Mouse (Mus musculus): Measurements from ENCODE around the gene Erf. TPM values are rescaled to one million over a fixed set of nuclear protein-coding genes. Genes with fewer than 3 reads are reported as not detected.

The Erf gene
- polyA plus RNA-seq, 1 experiment from 2014 or later: 28.6 TPM

DNA sequence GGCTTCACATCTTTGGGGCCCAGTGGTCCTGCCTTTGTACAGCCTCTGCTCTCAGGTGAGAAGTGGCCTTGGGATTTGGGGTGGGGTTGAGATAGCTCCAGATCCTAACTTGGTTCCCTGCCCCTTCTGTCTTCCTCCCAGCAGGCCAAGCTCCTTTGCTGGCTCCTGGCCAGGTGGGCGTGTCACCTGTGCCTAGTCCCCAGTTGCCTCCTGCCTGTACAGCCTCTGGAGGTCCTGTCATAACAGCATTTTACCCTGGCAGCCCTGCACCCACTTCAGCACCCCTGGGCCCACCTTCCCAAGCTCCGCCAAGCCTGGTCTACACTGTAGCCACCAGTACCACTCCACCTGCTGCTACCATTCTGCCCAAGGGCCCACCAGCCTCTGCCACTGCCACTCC lies 40.4 kb upstream of the Erf start:
- no peak overlapping the region for H3K4me3 ChIP-seq (ENCODE audit: low read depth, low read length)
- no peak overlapping the region for H3K9ac ChIP-seq (ENCODE audit: low read length)
- H3K36me3 ChIP-seq (ENCODE audit: control insufficient read depth, insufficient read depth, low read length): peaks cover 68% of the 10 kb centered on the region
- H3K27me3 ChIP-seq (ENCODE audit: control insufficient read depth, insufficient read depth, low read length): no peaks in the 10 kb centered on the region
- no peak for DNase-seq (ENCODE audit: low spot score)
- WGBS: 91% methylated on average over 2 of the region's 2 CpGs
- no peak overlapping the region for H3K27ac ChIP-seq (replicated peaks; ENCODE audit: low read depth, low read length)
- no peak overlapping the region for H3K4me2 ChIP-seq (ENCODE audit: low read depth, severe bottlenecking)
- ATAC-seq (ENCODE audit: insufficient number of reproducible peaks, low FRiP score, low TSS enrichment, low read depth): no peak
- no peaks in the 10 kb centered on the region for H3K4me1 ChIP-seq (ENCODE audit: control insufficient read depth, insufficient read depth, low read length)
- H3K9me3 ChIP-seq (ENCODE audit: control insufficient read depth, low read length): no peaks in the 10 kb centered on the region

DNA sequence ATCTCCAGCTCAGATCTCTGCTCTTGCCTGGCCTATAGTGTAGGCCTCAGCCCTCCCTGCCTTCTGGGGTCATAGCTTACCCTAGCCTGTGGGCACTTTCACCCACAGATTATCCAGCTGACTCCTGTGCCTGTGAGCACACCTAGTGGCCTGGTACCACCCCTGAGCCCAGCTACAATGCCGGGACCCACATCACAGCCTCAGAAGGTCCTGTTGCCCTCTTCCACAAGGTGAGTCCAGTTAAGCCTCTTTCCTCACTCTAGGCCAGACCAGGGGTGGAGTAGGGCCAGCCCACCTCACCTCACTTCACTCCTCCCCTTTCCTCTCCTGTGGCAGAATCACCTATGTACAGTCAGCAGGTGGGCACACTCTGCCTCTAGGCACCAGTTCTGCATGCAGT lies 39.9 kb upstream of the Erf start:
- Histone ChIP-seq H3K27me3 (ENCODE audit: control insufficient read depth, insufficient read depth, low read length) (no peaks in the 10 kb centered on the region), H3K4me3 (ENCODE audit: low read depth, low read length) (no peak overlapping the region), H3K36me3 (ENCODE audit: control insufficient read depth, insufficient read depth, low read length) (peaks cover 71% of the 10 kb centered on the region), H3K27ac (replicated peaks; ENCODE audit: low read depth, low read length) (no peak overlapping the region), H3K9me3 (ENCODE audit: control insufficient read depth, low read length) (no peaks in the 10 kb centered on the region), H3K4me2 (ENCODE audit: low read depth, severe bottlenecking) (no peak overlapping the region), H3K9ac (ENCODE audit: low read length) (no peak overlapping the region), H3K4me1 (ENCODE audit: control insufficient read depth, insufficient read depth, low read length) (no peaks in the 10 kb centered on the region)
- WGBS: 79% methylated on average over 1 of the region's 1 CpGs
- ATAC-seq (ENCODE audit: insufficient number of reproducible peaks, low FRiP score, low TSS enrichment, low read depth): no peak
- DNase-seq (ENCODE audit: low spot score): no peak

DNA sequence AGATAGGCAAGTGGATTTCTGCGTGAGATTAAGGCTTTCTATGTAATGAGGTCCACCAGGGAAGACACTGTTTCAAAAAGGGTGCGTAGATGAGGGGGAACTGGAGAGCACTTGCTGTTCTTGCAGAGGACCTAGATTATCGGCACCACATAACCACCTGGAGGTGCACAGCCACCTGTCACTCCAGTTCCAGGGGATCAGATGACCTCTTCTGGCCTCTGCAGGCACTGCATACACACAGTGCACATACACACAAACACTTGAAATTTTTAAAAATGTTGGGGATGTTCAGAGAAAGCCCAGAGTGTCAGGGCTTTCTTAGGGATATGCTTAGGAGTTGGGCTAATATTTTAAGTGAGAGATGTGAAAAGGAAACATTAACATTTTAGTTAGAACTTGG lies 39.4 kb upstream of the Erf start:
- no peak overlapping the region for H3K4me2 ChIP-seq (ENCODE audit: low read depth, severe bottlenecking)
- WGBS: 98% methylated on average over 3 of the region's 3 CpGs
- no peak overlapping the region for H3K27ac ChIP-seq (replicated peaks; ENCODE audit: low read depth, low read length)
- no peaks in the 10 kb centered on the region for H3K27me3 ChIP-seq (ENCODE audit: control insufficient read depth, insufficient read depth, low read length)
- ATAC-seq (ENCODE audit: insufficient number of reproducible peaks, low FRiP score, low TSS enrichment, low read depth): no peak
- no peak overlapping the region for H3K4me3 ChIP-seq (ENCODE audit: low read depth, low read length)
- H3K9me3 ChIP-seq (ENCODE audit: control insufficient read depth, low read length): no peaks in the 10 kb centered on the region
- no peak for DNase-seq (ENCODE audit: low spot score)
- peaks cover 71% of the 10 kb centered on the region for H3K36me3 ChIP-seq (ENCODE audit: control insufficient read depth, insufficient read depth, low read length)
- no peak overlapping the region for H3K9ac ChIP-seq (ENCODE audit: low read length)
- no peaks in the 10 kb centered on the region for H3K4me1 ChIP-seq (ENCODE audit: control insufficient read depth, insufficient read depth, low read length)

DNA sequence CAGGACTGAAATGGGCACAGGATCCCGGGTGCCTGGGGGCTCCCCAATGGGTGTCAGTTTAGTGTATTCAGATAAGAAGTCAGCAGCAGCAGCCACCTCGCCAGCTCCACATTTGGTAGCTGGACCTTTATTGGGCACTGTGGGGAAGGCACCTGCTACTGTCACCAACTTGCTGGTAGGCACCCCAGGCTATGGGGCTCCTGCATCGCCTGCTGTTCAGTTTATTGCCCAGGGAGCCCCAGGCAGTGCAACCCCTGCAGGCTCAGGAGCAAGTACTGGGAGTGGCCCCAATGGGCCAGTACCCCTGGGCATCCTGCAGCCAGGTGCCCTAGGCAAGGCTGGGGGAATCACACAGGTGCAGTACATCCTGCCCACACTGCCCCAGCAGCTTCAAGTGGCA lies 38.2 kb upstream of the Erf start:
- no peak for ATAC-seq (ENCODE audit: insufficient number of reproducible peaks, low FRiP score, low TSS enrichment, low read depth)
- peaks cover 67% of the 10 kb centered on the region for H3K36me3 ChIP-seq (ENCODE audit: control insufficient read depth, insufficient read depth, low read length)
- H3K9me3 ChIP-seq (ENCODE audit: control insufficient read depth, low read length): no peaks in the 10 kb centered on the region
- H3K4me1 ChIP-seq (ENCODE audit: control insufficient read depth, insufficient read depth, low read length): peaks cover 10% of the 10 kb centered on the region
- H3K4me3 ChIP-seq (ENCODE audit: low read depth, low read length): no peak overlapping the region
- no peak for DNase-seq (ENCODE audit: low spot score)
- H3K9ac ChIP-seq (ENCODE audit: low read length): no peak overlapping the region
- 82% methylated on average over 3 of the region's 3 CpGs for WGBS
- no peak overlapping the region for H3K4me2 ChIP-seq (ENCODE audit: low read depth, severe bottlenecking)
- no peaks in the 10 kb centered on the region for H3K27me3 ChIP-seq (ENCODE audit: control insufficient read depth, insufficient read depth, low read length)
- H3K27ac ChIP-seq (replicated peaks; ENCODE audit: low read depth, low read length): no peak overlapping the region

DNA sequence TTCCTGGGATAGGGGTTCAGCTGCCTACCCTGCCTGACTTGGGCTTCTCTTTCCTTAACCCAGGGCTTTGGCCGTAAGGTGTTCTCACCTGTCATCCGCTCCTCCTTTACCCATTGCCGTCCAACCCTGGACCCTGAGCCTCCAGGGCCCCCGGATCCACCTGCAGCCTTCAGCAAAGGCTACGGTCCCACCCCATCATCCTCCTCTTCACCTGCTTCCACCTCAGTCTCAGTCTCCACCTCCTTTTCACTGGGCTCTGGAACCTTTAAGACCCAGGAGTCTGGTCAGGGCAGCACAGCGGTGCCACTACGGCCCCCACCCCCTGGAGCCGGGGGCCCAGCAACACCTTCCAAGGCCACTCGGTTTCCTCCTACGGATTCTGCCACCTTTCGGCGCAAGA lies 37.5 kb upstream of the Erf start:
- Histone ChIP-seq H3K4me1 (ENCODE audit: control insufficient read depth, insufficient read depth, low read length) (peaks cover 17% of the 10 kb centered on the region), H3K36me3 (ENCODE audit: control insufficient read depth, insufficient read depth, low read length) (peaks cover 63% of the 10 kb centered on the region), H3K4me3 (ENCODE audit: low read depth, low read length) (no peak overlapping the region), H3K27me3 (ENCODE audit: control insufficient read depth, insufficient read depth, low read length) (no peaks in the 10 kb centered on the region), H3K4me2 (ENCODE audit: low read depth, severe bottlenecking) (no peak overlapping the region), H3K27ac (replicated peaks; ENCODE audit: low read depth, low read length) (no peak overlapping the region), H3K9me3 (ENCODE audit: control insufficient read depth, low read length) (no peaks in the 10 kb centered on the region), H3K9ac (ENCODE audit: low read length) (peak overlapping the region; percentile 17; the same call in 1 of the 2 replicates)
- ATAC-seq (ENCODE audit: insufficient number of reproducible peaks, low FRiP score, low TSS enrichment, low read depth) (no peak), DNase-seq (ENCODE audit: low spot score) (no peak)
- WGBS: 88% methylated on average over 12 of the region's 12 CpGs

DNA sequence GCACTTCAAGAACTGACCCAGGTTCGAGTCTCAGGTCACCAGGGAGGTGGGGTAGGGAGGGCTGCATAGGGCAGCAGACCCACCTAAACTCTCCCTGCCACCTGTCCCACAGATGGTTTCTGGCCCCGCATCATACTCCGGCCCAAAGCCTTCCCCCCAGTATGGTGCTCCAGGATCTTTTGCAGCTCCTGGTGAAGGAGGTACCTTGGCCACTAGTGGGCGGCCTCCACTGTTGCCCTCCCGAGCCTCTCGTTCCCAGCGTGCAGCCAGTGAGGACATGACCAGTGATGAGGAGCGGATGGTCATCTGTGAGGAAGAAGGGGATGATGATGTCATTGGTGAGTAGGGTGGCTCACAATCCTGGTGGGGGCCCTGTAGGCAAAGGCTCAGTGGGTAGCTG lies 36.4 kb upstream of the Erf start:
- Histone ChIP-seq H3K4me1 (ENCODE audit: control insufficient read depth, insufficient read depth, low read length) (peaks cover 17% of the 10 kb centered on the region), H3K9ac (ENCODE audit: low read length) (no peak overlapping the region), H3K36me3 (ENCODE audit: control insufficient read depth, insufficient read depth, low read length) (peaks cover 54% of the 10 kb centered on the region), H3K4me3 (ENCODE audit: low read depth, low read length) (no peak overlapping the region), H3K4me2 (ENCODE audit: low read depth, severe bottlenecking) (no peak overlapping the region), H3K27ac (replicated peaks; ENCODE audit: low read depth, low read length) (no peak overlapping the region), H3K27me3 (ENCODE audit: control insufficient read depth, insufficient read depth, low read length) (no peaks in the 10 kb centered on the region), H3K9me3 (ENCODE audit: control insufficient read depth, low read length) (no peaks in the 10 kb centered on the region)
- DNase-seq (ENCODE audit: low spot score) (no peak), ATAC-seq (ENCODE audit: insufficient number of reproducible peaks, low FRiP score, low TSS enrichment, low read depth) (no peak)
- WGBS: 79% methylated on average over 8 of the region's 8 CpGs

DNA sequence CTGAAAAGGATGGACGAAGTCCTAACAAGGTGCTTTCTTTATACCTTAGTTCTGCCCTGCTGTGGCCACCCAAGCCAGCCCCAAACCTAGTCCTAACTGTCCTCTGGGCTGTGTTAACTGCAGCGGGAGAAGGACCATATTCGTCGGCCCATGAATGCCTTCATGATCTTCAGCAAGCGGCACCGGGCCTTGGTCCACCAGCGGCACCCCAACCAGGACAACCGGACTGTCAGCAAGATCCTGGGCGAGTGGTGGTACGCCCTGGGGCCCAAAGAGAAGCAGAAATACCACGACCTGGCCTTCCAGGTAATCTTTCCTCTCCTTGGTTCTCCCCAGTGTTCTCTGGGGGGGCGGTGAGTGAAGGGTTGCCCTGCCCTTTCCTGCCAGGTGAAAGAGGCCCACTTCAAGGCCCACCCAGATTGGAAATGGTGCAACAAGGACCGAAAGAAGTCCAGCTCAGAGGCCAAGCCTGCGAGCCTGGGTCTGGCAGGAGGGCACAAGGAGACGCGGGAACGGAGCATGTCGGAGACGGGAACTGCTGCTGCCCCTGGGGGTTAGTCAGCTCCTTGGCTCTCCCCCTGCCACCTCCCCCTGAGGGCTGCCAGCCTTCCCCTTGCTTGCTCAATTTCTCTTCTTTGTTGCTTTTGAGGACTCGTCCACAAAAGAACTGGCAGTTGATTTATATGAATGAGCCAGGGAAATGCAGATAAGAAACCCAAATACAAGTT lies 35.1 kb upstream of the Erf start:
- Histone ChIP-seq H3K36me3 (ENCODE audit: control insufficient read depth, insufficient read depth, low read length) (peaks cover 45% of the 10 kb centered on the region), H3K9ac (ENCODE audit: low read length) (no peak overlapping the region), H3K4me3 (ENCODE audit: low read depth, low read length) (no peak overlapping the region), H3K4me1 (ENCODE audit: control insufficient read depth, insufficient read depth, low read length) (peaks cover 25% of the 10 kb centered on the region), H3K9me3 (ENCODE audit: control insufficient read depth, low read length) (no peaks in the 10 kb centered on the region), H3K27ac (replicated peaks; ENCODE audit: low read depth, low read length) (no peak overlapping the region), H3K27me3 (ENCODE audit: control insufficient read depth, insufficient read depth, low read length) (no peaks in the 10 kb centered on the region), H3K4me2 (ENCODE audit: low read depth, severe bottlenecking) (no peak overlapping the region)
- 94% methylated on average over 20 of the region's 20 CpGs for WGBS
- DNase-seq (ENCODE audit: low spot score): no peak
- ATAC-seq (ENCODE audit: insufficient number of reproducible peaks, low FRiP score, low TSS enrichment, low read depth): no peak

DNA sequence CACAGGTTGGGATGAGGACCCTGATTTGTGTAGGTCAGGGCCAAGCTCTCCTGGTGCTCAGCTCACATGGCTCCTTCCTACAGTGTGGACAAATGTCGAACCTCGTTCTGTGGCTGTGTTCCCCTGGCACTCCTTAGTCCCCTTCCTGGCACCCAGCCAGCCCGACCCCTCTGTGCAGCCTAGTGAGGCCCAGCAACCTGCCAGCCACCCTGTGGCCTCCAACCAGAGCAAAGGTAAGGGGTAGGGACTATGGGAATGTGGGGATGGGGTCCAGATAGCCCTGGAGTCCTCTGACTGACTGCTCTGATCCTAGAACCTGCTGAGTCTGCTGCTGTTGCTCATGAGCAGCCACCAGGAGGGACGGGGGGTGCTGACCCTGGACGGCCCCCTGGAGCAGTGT lies 34.2 kb upstream of the Erf start:
- Histone ChIP-seq H3K9ac (ENCODE audit: low read length) (no peak overlapping the region), H3K27me3 (ENCODE audit: control insufficient read depth, insufficient read depth, low read length) (no peaks in the 10 kb centered on the region), H3K9me3 (ENCODE audit: control insufficient read depth, low read length) (no peaks in the 10 kb centered on the region), H3K4me3 (ENCODE audit: low read depth, low read length) (no peak overlapping the region), H3K4me2 (ENCODE audit: low read depth, severe bottlenecking) (no peak overlapping the region), H3K36me3 (ENCODE audit: control insufficient read depth, insufficient read depth, low read length) (peaks cover 36% of the 10 kb centered on the region), H3K4me1 (ENCODE audit: control insufficient read depth, insufficient read depth, low read length) (peaks cover 34% of the 10 kb centered on the region), H3K27ac (replicated peaks; ENCODE audit: low read depth, low read length) (no peak overlapping the region)
- ATAC-seq (ENCODE audit: insufficient number of reproducible peaks, low FRiP score, low TSS enrichment, low read depth) (no peak), DNase-seq (ENCODE audit: low spot score) (no peak)
- WGBS: 91% methylated on average over 5 of the region's 5 CpGs

DNA sequence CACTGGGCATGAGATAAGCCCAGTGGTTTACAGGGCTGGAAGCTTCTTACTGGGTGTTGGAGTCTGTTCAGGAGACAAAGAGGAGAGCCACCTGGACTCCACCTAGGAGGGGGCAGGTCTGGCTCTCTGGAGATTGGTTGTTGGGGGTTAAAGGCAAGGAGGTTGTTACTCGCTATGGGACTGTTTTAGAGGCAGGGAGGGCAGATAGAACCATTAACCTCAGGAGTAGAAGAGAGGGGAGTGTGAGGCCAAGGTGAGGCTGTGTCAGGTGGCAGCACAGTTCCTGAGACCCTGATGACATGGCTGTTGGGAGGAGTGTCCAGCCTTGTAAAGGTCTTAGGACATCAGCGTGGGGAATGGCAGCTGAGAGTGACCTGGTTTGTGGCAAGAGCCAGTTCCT lies 33.6 kb upstream of the Erf start:
- H3K36me3 ChIP-seq (ENCODE audit: control insufficient read depth, insufficient read depth, low read length): peaks cover 30% of the 10 kb centered on the region
- H3K27ac ChIP-seq (replicated peaks; ENCODE audit: low read depth, low read length): 0 out of 2 replicates have a peak overlapping the region, but pooled peaks have one; percentile 21
- H3K9me3 ChIP-seq (ENCODE audit: control insufficient read depth, low read length): no peaks in the 10 kb centered on the region
- H3K4me3 ChIP-seq (ENCODE audit: low read depth, low read length): peak overlapping the region; percentile 14; the same call in 1 of the 2 replicates
- H3K9ac ChIP-seq (ENCODE audit: low read length): peak overlapping the region; percentile 81; the same call in 1 of the 2 replicates
- WGBS: 86% methylated on average over 2 of the region's 2 CpGs
- no peak for DNase-seq (ENCODE audit: low spot score)
- no peaks in the 10 kb centered on the region for H3K27me3 ChIP-seq (ENCODE audit: control insufficient read depth, insufficient read depth, low read length)
- H3K4me2 ChIP-seq (ENCODE audit: low read depth, severe bottlenecking): peak overlapping the region; percentile 88
- ATAC-seq (ENCODE audit: insufficient number of reproducible peaks, low FRiP score, low TSS enrichment, low read depth): no peak
- peaks cover 36% of the 10 kb centered on the region for H3K4me1 ChIP-seq (ENCODE audit: control insufficient read depth, insufficient read depth, low read length)
